Mouse (Mus musculus) brain, embryonic 18.5 days (tissue): ENCODE measurements around the gene Cryba1.

Experiments
- DNase-seq: peaks from one replicate; pipeline ENCODE4 v3.0.0-alpha.2; 2012; ENCODE audit warnings: low read depth, low spot score

Gene Cryba1

DNA sequence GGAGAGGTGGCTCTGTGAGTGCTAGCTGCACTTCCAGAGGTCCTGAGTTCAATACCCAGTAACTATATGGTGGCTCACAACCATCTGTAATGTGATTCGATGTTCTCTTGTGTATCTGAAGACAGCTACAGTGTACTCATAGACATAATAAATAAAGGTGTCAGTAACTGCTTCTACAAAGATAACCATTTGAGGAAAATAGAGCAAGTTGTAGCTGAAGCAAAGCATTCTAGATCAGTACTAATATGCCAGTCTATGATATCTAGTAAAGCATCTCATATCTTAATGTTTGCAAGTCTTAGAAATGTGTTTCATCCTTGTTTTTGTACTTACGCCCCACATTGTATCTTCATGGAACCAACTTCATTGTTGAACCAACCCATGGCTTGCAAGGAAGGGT lies 6.0 kb downstream of the Cryba1 start:
- DNase-seq, result no peak

DNA sequence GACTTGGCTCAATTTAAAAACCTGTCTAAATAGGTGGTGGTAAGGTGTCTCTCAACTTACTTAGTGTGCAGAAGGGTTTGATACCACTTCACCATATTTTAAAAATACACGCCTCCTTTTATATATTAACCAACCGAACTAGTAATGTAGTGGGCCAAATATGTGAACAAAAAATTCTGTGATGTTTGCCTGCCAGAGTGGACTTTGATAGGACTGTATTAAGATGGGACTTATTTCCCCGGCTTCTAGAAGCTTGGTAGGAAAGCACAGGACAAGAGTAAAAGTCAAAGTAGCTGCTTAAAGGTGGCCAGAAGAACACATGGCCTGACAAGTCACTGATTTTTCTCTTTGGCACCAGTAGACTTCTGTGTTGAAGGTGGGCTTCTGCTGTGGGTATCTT lies 11.3 kb downstream of the Cryba1 start:
- DNase-seq, result no peak

DNA sequence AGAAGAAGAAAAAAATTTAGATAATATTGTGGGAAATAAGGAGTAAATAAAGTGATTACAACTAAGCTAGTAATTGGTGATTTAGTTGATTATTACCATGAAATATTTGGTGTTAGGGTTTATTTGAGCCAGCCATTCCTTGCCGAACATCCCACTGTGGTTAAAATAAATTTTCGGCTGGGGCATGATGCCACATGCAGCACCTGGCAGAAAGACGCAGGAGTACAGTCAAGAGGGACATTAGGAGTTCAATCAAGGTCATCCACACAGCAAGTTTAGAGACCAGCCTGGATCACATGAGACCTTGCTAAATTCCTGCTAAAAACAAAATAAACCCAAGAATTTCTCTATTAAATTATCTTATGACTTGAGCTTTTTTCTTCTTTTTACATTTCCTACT lies 16.0 kb downstream of the Cryba1 start:
- no peak for DNase-seq

DNA sequence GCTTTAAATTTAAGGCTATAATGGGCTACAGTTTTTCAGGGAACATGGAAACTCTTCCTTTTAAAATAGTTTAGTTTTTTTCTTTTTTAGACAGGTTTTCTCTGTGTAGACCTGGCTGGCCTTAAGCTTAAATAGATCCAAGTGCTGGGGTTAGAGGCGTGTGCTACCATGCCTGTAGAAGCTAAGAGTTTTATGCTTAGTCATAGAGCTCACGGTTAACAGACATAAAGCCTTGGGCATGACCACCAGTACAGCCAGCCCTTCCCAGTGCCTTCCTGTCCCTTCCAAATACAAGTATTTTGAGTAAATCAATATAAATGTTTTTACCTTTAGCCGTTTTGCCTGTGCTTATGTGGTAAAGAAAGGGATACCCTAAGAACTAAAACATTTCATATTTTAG lies 19.2 kb downstream of the Cryba1 start:
- no peak for DNase-seq

DNA sequence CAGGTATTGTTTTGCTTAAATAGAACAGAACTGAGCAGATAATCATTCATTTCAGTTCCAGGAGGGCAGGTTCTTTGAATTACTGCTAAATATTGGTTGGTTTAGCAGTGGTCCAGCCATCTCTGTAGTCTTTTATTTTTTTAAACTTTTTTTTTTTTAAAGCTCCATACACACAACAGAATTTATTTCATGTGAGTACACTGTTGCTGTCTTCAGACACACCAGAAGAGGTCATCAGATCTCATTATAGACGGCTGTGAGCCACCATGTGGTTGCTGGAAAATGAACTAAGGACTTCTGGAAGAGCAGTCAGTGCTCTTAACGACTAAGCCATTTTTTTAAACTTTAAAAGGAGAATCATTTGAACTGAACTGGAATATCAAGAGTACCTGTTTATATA lies 27.9 kb downstream of the Cryba1 start:
- no peak for DNase-seq

DNA sequence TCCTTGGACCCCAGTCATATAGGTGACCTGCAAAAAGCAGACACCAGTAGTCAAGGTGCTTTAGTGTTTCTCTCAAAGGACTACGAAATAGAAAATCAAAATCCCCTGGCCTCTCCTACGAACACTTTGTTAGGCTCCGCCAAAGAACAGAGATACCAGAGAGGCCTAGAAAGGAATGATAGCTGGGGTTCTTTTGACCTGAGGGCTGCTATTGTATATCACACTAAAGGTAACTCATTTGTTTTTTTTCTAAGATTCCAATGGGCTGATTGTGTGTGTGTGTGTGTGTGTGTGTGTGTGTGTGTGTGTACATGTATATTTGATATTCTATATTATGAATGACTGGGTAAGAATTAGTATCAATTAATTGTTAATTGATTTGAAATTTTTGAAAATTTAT lies 32.1 kb downstream of the Cryba1 start:
- no peak for DNase-seq

DNA sequence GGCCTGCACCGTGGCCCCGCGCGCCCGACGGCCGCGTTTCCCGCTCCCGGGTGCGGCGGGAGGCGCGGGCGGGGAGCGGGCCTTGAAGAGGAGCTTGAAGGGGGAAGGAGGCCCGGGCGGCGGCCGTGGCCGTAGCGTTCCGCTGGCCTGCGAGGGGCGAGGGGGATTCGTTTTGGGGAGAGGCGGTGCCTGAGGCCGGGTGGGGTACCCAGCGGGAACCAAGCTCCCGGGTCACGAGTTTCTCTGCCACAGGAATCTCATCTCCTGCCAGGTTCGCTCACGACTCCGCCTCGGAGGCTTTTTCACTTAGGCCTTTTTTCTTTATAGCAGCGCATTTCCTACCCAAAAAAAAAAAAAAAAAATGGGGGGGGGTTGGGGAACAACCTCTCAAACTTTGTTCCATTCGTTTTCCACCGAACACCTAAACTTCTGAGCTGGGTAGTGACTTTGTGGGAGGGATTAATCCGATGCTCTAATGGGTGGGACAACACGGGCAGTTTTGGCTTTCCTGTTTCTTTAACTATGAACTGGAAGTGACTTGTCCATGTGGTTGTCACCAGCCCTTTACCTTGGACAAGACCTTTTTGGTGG lies 37.4 kb downstream of the Cryba1 start:
- no peak for DNase-seq

DNA sequence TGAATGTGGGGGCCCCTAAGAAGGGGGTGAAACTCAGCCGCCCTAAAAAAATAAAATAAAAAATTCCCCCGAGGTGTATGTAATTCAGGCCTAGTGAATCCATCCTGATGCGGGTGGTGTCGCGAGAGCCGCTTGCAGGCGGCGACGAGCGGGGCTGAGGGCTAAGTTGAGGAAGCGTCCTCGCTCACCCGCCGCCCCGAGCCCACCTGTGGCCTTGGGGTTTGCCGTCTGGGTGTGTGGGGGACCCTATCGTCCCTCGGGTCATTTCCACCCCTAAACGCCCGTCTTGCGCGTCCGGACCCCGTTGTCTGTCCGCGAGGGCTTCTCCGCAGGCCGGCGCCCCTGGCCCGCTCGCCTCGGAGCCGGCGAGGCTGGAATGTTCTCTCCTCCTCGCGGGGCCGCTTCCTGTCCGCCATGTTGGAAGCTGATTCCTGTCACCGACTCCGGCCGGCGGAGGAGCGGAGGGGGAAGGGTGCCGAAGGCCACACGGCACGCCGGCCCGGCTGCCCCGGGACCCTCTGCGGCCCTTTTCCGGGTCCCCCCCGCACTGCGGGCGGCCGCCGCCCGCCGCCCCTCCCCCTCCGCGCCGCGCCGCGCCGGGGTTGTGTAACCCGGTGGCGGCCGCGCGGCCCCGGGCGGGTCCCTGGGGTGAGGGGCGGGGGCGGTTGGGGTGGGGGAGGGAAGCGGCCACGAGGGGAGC lies 38.1 kb downstream of the Cryba1 start:
- no peak for DNase-seq

DNA sequence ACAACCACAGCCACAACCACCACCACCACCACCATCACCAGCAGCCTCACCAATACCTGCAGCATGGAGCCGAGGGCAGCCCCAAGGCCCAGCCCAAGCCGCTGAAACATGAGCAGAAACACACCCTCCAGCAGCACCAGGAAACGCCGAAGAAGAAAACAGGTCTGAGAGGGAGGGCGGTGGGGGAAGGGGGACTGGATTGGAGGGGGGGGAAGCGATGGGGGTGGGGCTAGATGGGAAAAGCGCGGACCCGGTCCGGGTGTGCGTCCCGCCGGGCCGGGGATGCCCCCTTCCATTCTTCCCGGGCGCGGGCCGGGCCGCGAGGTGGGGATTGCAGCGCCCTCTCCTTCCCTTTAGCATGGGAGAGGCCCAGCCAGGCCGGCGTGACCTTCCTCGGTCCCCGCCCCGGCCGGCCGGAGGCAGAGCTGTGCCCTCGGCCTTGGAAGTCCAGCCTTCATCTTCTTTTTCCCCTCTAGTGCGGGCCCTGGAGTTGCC lies 38.7 kb downstream of the Cryba1 start:
- no peak for DNase-seq

DNA sequence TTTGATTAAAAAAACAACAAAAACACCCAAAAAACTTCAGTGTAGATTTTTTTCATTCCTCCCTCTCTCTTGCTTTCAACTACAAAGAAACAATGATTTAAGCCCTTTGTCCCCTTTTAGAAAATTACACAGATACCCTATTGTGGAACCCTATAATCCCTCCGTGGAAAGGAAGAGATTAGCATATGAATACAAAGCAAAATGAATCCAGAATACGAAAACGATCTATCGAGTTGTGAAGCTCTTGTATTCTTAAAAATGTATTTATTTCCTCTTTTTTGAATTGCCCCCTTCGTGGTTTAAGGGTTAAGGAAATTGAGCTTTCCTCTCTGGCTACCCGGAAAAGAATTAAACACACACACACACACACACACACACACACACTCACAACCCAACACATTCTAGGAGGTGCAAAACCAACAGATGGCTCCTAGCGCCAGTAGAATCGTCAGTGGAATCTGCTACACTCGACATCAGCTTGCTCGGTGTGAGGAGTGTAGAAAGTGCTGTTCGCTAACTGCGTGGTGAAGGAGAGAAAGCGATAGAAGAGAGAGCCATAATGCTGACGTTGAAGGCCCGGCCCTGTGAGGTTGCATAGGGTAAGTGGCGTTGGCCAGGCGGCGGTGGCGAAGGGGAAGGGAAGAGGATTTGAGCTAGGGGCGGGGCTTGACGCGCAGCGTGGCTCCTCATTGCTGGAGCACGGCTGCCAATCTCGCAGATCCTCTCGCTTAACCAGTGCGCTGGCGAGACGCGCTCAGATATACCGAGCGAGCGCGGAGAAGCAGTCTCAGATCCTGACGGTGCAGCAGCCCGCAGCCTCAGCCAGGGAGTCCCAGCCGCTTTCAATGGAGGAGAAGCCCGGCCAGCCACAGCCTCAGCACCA lies 39.5 kb downstream of the Cryba1 start, which contains the start of gene Nufip2:
Nufip2 (plus strand) TSS at position 773 of the 883 bp plus-strand sequence.
- peak; percentile 96 for DNase-seq

DNA sequence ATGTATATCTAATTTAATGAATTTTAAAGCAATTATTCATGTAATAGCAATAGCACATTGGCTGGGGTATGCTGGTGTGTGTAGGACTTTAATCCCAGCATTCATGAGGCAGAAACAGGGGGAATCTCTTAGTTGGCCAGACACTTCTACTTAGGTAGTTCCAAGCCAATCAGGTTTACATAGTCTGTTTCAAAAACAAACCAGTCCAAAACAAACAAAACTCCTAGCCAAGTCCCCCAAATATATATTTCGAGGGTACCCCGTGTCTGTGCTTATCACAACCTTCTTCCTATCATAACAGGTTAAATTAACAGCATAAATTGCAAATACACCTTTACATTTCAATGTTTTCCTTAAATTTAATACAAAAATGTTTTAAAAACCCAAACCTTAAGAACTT lies 40.2 kb downstream of the Cryba1 start:
- DNase-seq, result no peak

DNA sequence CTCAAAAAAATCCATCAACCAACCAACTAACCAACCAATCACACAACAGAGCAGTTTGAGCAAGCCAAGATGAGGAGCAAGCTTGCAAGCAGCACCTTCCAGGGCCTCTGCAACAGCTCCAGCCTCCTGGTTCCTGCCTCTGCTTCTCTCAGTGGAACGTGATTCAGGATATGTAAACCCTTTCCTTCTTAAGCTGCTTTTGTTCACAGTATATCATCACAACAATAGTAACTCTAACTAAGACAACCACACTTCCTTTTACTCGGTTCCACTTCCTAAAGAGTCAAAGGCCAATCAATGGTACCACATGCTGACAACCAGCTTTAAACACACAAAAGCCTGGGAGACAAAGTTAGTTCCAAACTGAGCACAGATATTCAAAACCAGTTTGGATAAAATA lies 45.1 kb downstream of the Cryba1 start:
- DNase-seq, result no peak

DNA sequence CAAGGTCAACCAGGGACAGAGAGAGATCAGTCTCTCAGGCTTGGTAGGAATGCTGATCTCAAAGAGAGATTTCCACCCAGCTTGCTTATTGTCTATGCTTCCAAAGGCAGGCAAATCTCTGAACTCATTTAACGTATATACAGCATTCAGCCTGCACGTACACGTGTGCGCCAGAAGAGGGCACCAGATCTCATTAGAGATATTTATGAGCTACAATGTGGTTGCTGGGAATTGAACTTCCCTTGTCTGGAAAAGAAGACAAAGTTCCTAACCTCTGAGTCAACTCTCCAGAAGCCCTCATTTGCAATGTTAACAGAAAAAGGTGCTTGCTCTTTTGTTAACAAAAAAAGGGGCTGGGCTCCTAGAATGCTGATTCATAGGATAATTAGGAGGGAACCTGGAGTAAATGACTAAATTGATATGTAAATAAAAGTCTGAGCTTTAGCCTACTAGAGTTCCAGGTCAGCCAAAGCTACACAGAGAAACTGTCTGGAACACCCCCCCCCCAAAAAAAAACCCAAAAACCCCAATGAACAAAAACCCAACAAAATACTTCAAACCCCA lies 51.6 kb downstream of the Cryba1 start:
- DNase-seq, result no peak

DNA sequence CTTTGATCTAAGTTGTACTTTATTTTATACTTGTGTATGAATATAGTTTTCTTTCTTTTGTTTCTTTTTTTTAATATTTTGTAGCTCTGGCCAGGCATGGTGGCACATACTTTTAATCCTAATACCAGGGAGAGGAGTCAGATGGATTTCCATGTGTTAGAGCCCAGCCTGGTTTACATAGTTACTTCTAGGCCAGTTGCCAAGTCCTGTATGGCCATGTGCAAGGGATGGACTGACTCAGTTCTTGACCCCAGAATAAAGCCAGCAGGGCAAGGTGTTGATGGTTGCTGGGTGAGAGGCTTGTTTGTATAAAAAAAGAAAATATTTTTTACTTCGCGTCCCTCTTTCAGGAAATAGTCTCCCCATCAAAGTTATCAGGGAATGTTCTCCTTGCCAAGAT lies 52.3 kb downstream of the Cryba1 start:
- no peak for DNase-seq
